ENCODE assay signal across 19 mouse cellular contexts in genomic region chr10:39620626-39621025, GRCm38 (mm10). TPM values are rescaled to one million over a fixed set of nuclear protein-coding genes. Genes with fewer than 3 reads are reported as not detected.
DNase-seq lines count a peak whose midpoint lies in the region; ATAC-seq and TF ChIP-seq lines count a peak whose summit lies in the region.
"Had no signal": no experiment of that assay in that cellular context is flagged by ENCODE, and none has a peak within 500 bp of the region (broad histone marks: within the 10 kb centered on the region; RNA-seq: fewer than 3 reads in every experiment).

No protein-coding gene starts in this region.

- H3K27ac ChIP-seq in midbrain, embryonic 11.5 days (ENCODE audit: low read depth, low read length): no peak overlapping the region
- no peak overlapping the region for H3K27ac ChIP-seq in midbrain, embryonic 14.5 days (replicated peaks; ENCODE audit: low read depth, low read length)

- H3K4me1 ChIP-seq in midbrain, embryonic 11.5 days (ENCODE audit: control insufficient read depth, insufficient read depth, low read length): no peaks in the 10 kb centered on the region
- H3K4me1 ChIP-seq in midbrain, embryonic 14.5 days (ENCODE audit: control insufficient read depth, insufficient read depth, low read length): peaks cover 14% of the 10 kb centered on the region
- H3K4me1 ChIP-seq in G1E (ENCODE audit: insufficient read depth, low read depth, low read length): no peaks in the 10 kb centered on the region

- no peak for ATAC-seq in midbrain, embryonic 11.5 days (ENCODE audit: low FRiP score)
- ATAC-seq in midbrain, embryonic 14.5 days (ENCODE audit: low FRiP score, low TSS enrichment): no peak
- peak; percentile 51; the same call in 1 of the 2 replicates for ATAC-seq in G1E (ENCODE audit: extremely low read depth, insufficient number of reproducible peaks, low FRiP score, poor library complexity, severe bottlenecking)
- ATAC-seq: activated CD4-positive, CD25-positive, alpha-beta regulatory T cell, adult 4 months; CD4-positive, CD25-positive, alpha-beta regulatory T cell, adult 4 months; Patski had no signal

- no peaks in the 10 kb centered on the region for H3K27me3 ChIP-seq in midbrain, embryonic 11.5 days (ENCODE audit: control insufficient read depth, insufficient read depth, low read length)
- H3K27me3 ChIP-seq in midbrain, embryonic 14.5 days (ENCODE audit: control insufficient read depth, insufficient read depth, low read length): no peaks in the 10 kb centered on the region
- peaks cover 21% of the 10 kb centered on the region for H3K27me3 ChIP-seq in G1E (ENCODE audit: insufficient read depth, low read length)
- H3K27me3 ChIP-seq: CH12.LX, Patski had no signal

- H3K4me2 ChIP-seq in midbrain, embryonic 11.5 days: no peak overlapping the region
- no peak overlapping the region for H3K4me2 ChIP-seq in midbrain, embryonic 14.5 days (ENCODE audit: low read length)

- H3K9me3 ChIP-seq in midbrain, embryonic 11.5 days (ENCODE audit: control insufficient read depth, low read length): no peaks in the 10 kb centered on the region
- no peaks in the 10 kb centered on the region for H3K9me3 ChIP-seq in midbrain, embryonic 14.5 days (ENCODE audit: control insufficient read depth, low read length)
- no peaks in the 10 kb centered on the region for H3K9me3 ChIP-seq in G1E (replicated peaks)

- no peak for TF ChIP-seq CTCF in G1E (IDR thresholded peaks at IDR 0.05; ENCODE audit: low read depth, low read length)

- no peak overlapping the region for H3K9ac ChIP-seq in midbrain, embryonic 11.5 days (ENCODE audit: low read length)
- no peak overlapping the region for H3K9ac ChIP-seq in midbrain, embryonic 14.5 days (replicated peaks; ENCODE audit: low read length)

- WGBS in midbrain, embryonic 11.5 days: 92% methylated on average over 5 of the region's 5 CpGs
- 93% methylated on average over 5 of the region's 5 CpGs for WGBS in midbrain, embryonic 14.5 days

- DNase-seq in midbrain, embryonic 11.5 days (ENCODE audit: low spot score, missing footprints): peak; percentile 56
- DNase-seq in midbrain, embryonic 14.5 days: no peak
- DNase-seq in G1E (ENCODE audit: low spot score): no peak
- no peak for DNase-seq in retina, postnatal 1 day
- DNase-seq: adrenal gland, adult 2 months; adrenal gland, adult 8-10 months; adrenal gland, postnatal 10 days; adrenal gland, postnatal 14 days; adrenal gland, postnatal 25 days; adrenal gland, postnatal 36 days; B cell, adult 2 months; cerebellum, adult 11 months; cerebellum, adult 11-12 months; cerebellum, adult 18-20 months; cerebellum, adult 2 months had no signal

- H3K4me3 ChIP-seq in midbrain, embryonic 11.5 days (ENCODE audit: low read depth, low read length): no peak overlapping the region
- H3K4me3 ChIP-seq in midbrain, embryonic 14.5 days (replicated peaks; ENCODE audit: low read depth, low read length): no peak overlapping the region
- H3K4me3 ChIP-seq in G1E (ENCODE audit: low read depth, low read length): no peak overlapping the region

- H3K36me3 ChIP-seq in midbrain, embryonic 11.5 days (ENCODE audit: control insufficient read depth, insufficient read depth, low read length): no peaks in the 10 kb centered on the region
- peaks cover 8% of the 10 kb centered on the region; the same call in 1 of the 2 replicates for H3K36me3 ChIP-seq in midbrain, embryonic 14.5 days (ENCODE audit: control insufficient read depth, insufficient read depth, low read length)
- H3K36me3 ChIP-seq in G1E (replicated peaks): no peaks in the 10 kb centered on the region

RNA-seq across cellular contexts. Expression of gene Traf3ip2, which starts 7.9 kb away (rescaled TPM):
- 3.9 TPM in 2 replicates for polyA plus RNA-seq in midbrain, embryonic 11.5 days (2014; fragmentation: Nextera tagmentation; extraction: Ambion mirVana)
- 5.4 and 6.8 TPM in 2 replicates for polyA plus RNA-seq in midbrain, embryonic 14.5 days (2014; fragmentation: Nextera tagmentation; extraction: Ambion mirVana)
- 0.24 and 0.75 TPM in 2 replicates for total RNA-seq in G1E (2014; fragmentation: Nextera tagmentation)
- total RNA-seq in G1E (2017): 1.9 and 2.3 TPM in 2 replicates
- 1.8 and 2.2 TPM in 2 replicates for polyA plus RNA-seq in G1E (2012)
